Mouse (Mus musculus): ENCODE results near the gene Rnf126.

Rnf126 gene

GRCm38 (mm10) chr10:79792339-79793040 lies 25.7 kb upstream of the Rnf126 start:
- no peak for DNase-seq (ENCODE audit: low read depth, low spot score)

- DNase-seq (ENCODE audit: low read depth, low spot score), result no peak
Observed at GRCm38 (mm10) chr10:79790861-79791260, 24.1 kb upstream of the Rnf126 start, which contains the start of gene Prss57. Gene Prss57 (minus strand): TSS chr10:79790961.

- DNase-seq (ENCODE audit: low read depth, low spot score), result no peak
Observed at GRCm38 (mm10) chr10:79789581-79789980, 22.8 kb upstream of the Rnf126 start.

GRCm38 (mm10) chr10:79788386-79789158 lies 21.8 kb upstream of the Rnf126 start:
- DNase-seq (ENCODE audit: low read depth, low spot score), result peak; percentile 75

GRCm38 (mm10) chr10:79783920-79784800 lies 17.4 kb upstream of the Rnf126 start:
- no peak for DNase-seq (ENCODE audit: low read depth, low spot score)

- DNase-seq (ENCODE audit: low read depth, low spot score), result no peak
Observed at GRCm38 (mm10) chr10:79783050-79783449, 16.3 kb upstream of the Rnf126 start.

- no peak for DNase-seq (ENCODE audit: low read depth, low spot score)
Observed at GRCm38 (mm10) chr10:79781956-79782355, 15.2 kb upstream of the Rnf126 start.

GRCm38 (mm10) chr10:79781139-79781538 lies 14.4 kb upstream of the Rnf126 start:
- DNase-seq (ENCODE audit: low read depth, low spot score), result no peak

- no peak for DNase-seq (ENCODE audit: low read depth, low spot score)
Observed at GRCm38 (mm10) chr10:79780664-79781015, 13.9 kb upstream of the Rnf126 start.

GRCm38 (mm10) chr10:79779784-79780663 lies 13.3 kb upstream of the Rnf126 start:
- DNase-seq (ENCODE audit: low read depth, low spot score), result peak; percentile 95

GRCm38 (mm10) chr10:79779193-79779592 lies 12.4 kb upstream of the Rnf126 start:
- DNase-seq (ENCODE audit: low read depth, low spot score), result no peak

GRCm38 (mm10) chr10:79778006-79778405 lies 11.3 kb upstream of the Rnf126 start:
- DNase-seq (ENCODE audit: low read depth, low spot score), result no peak

- no peak for DNase-seq (ENCODE audit: low read depth, low spot score)
Observed at GRCm38 (mm10) chr10:79777103-79777531, 10.4 kb upstream of the Rnf126 start, which contains the start of gene Fstl3. Gene Fstl3 (plus strand): TSS chr10:79777272.

- no peak for DNase-seq (ENCODE audit: low read depth, low spot score)
Observed at GRCm38 (mm10) chr10:79774486-79775279, 7.9 kb upstream of the Rnf126 start.

GRCm38 (mm10) chr10:79773208-79773607 lies 6.5 kb upstream of the Rnf126 start:
- no peak for DNase-seq (ENCODE audit: low read depth, low spot score)

GRCm38 (mm10) chr10:79772320-79772719 lies 5.6 kb upstream of the Rnf126 start:
- no peak for DNase-seq (ENCODE audit: low read depth, low spot score)

GRCm38 (mm10) chr10:79769329-79769728 lies 2.6 kb upstream of the Rnf126 start:
- DNase-seq (ENCODE audit: low read depth, low spot score), result no peak

GRCm38 (mm10) chr10:79768400-79768799 lies 1.6 kb upstream of the Rnf126 start:
- peak; percentile 84 for DNase-seq (ENCODE audit: low read depth, low spot score)

GRCm38 (mm10) chr10:79767372-79768244 lies 856 bp upstream of the Rnf126 start:
- DNase-seq (ENCODE audit: low read depth, low spot score), result peak; percentile 93
